Mouse (Mus musculus): ENCODE results near the gene Pdhx. TPM values are rescaled to one million over a fixed set of nuclear protein-coding genes. Genes with fewer than 3 reads are reported as not detected.

Gene Pdhx
- polyA plus RNA-seq, 1 experiment from 2014 or later, result 30.8 TPM

GRCm38 (mm10) chr2:103051937-103052893 lies 21.1 kb downstream of the Pdhx start:
- ATAC-seq (ENCODE audit: insufficient number of reproducible peaks, low FRiP score, low TSS enrichment, low read depth), result no peak
- H3K36me3 ChIP-seq, result no peaks in the 10 kb centered on the region
- H3K9me3 ChIP-seq, result no peaks in the 10 kb centered on the region
- no peaks in the 10 kb centered on the region for H3K27me3 ChIP-seq
- WGBS, result 75% methylated on average over 19 of the region's 19 CpGs
- no peak overlapping the region for H3K9ac ChIP-seq
- H3K27ac ChIP-seq, result no peak overlapping the region
- peaks cover 5% of the 10 kb centered on the region for H3K4me1 ChIP-seq
- H3K4me3 ChIP-seq, result no peak overlapping the region
- H3K4me2 ChIP-seq, result no peak overlapping the region

GRCm38 (mm10) chr2:103045286-103045685 lies 28.0 kb downstream of the Pdhx start:
- peaks cover 1% of the 10 kb centered on the region for H3K4me1 ChIP-seq
- no peak overlapping the region for H3K4me2 ChIP-seq
- no peak for ATAC-seq (ENCODE audit: insufficient number of reproducible peaks, low FRiP score, low TSS enrichment, low read depth)
- no peak overlapping the region for H3K27ac ChIP-seq
- 0 out of 2 replicates have a peak, but pooled peaks cover 7% of the 10 kb centered on the region for H3K36me3 ChIP-seq
- no peaks in the 10 kb centered on the region for H3K27me3 ChIP-seq
- H3K9me3 ChIP-seq, result no peaks in the 10 kb centered on the region
- WGBS, result 79% methylated on average over 2 of the region's 2 CpGs
- no peak overlapping the region for H3K4me3 ChIP-seq
- no peak overlapping the region for H3K9ac ChIP-seq

- no peak for ATAC-seq (ENCODE audit: insufficient number of reproducible peaks, low FRiP score, low TSS enrichment, low read depth)
- no peak overlapping the region for H3K9ac ChIP-seq
- no peaks in the 10 kb centered on the region for H3K4me1 ChIP-seq
- H3K9me3 ChIP-seq, result no peaks in the 10 kb centered on the region
- H3K27me3 ChIP-seq, result no peaks in the 10 kb centered on the region
- H3K4me3 ChIP-seq, result no peak overlapping the region
- no peak overlapping the region for H3K4me2 ChIP-seq
- no peak overlapping the region for H3K27ac ChIP-seq
- peaks cover 14% of the 10 kb centered on the region; the same call in 1 of the 2 replicates for H3K36me3 ChIP-seq
- 62% methylated on average over 8 of the region's 8 CpGs for WGBS
These were observed 32.4 kb downstream of the Pdhx start for GRCm38 (mm10) chr2:103040896-103041295.

GRCm38 (mm10) chr2:103037831-103038230 lies 35.5 kb downstream of the Pdhx start:
- no peak for ATAC-seq (ENCODE audit: insufficient number of reproducible peaks, low FRiP score, low TSS enrichment, low read depth)
- H3K27me3 ChIP-seq, result no peaks in the 10 kb centered on the region
- H3K9me3 ChIP-seq, result no peaks in the 10 kb centered on the region
- H3K36me3 ChIP-seq, result peaks cover 19% of the 10 kb centered on the region; the same call in 1 of the 2 replicates
- WGBS, result 80% methylated on average over 4 of the region's 4 CpGs
- no peak overlapping the region for H3K9ac ChIP-seq
- H3K4me2 ChIP-seq, result no peak overlapping the region
- no peak overlapping the region for H3K4me3 ChIP-seq
- H3K27ac ChIP-seq, result no peak overlapping the region
- no peaks in the 10 kb centered on the region for H3K4me1 ChIP-seq

- Histone ChIP-seq H3K9ac (no peak overlapping the region), H3K4me2 (no peak overlapping the region), H3K9me3 (no peaks in the 10 kb centered on the region), H3K4me1 (no peaks in the 10 kb centered on the region), H3K27ac (no peak overlapping the region), H3K4me3 (no peak overlapping the region), H3K36me3 (peaks cover 8% of the 10 kb centered on the region; the same call in 1 of the 2 replicates), H3K27me3 (no peaks in the 10 kb centered on the region)
- no peak for ATAC-seq (ENCODE audit: insufficient number of reproducible peaks, low FRiP score, low TSS enrichment, low read depth)
- WGBS, result 91% methylated on average over 3 of the region's 3 CpGs
These were observed 50.6 kb downstream of the Pdhx start for GRCm38 (mm10) chr2:103022728-103023127.

GRCm38 (mm10) chr2:103020191-103020987 lies 52.9 kb downstream of the Pdhx start:
- ATAC-seq (ENCODE audit: insufficient number of reproducible peaks, low FRiP score, low TSS enrichment, low read depth), result no peak
- Histone ChIP-seq H3K4me2 (no peak overlapping the region), H3K9me3 (no peaks in the 10 kb centered on the region), H3K4me1 (no peaks in the 10 kb centered on the region), H3K27ac (no peak overlapping the region), H3K9ac (no peak overlapping the region), H3K27me3 (no peaks in the 10 kb centered on the region), H3K4me3 (no peak overlapping the region), H3K36me3 (peaks cover 5% of the 10 kb centered on the region; the same call in 1 of the 2 replicates)
- WGBS, result 87% methylated on average over 4 of the region's 4 CpGs

GRCm38 (mm10) chr2:103018817-103019494 lies 54.4 kb downstream of the Pdhx start:
- Histone ChIP-seq H3K4me3 (no peak overlapping the region), H3K4me2 (no peak overlapping the region), H3K9me3 (no peaks in the 10 kb centered on the region), H3K36me3 (peaks cover 5% of the 10 kb centered on the region; the same call in 1 of the 2 replicates), H3K27me3 (no peaks in the 10 kb centered on the region), H3K4me1 (no peaks in the 10 kb centered on the region), H3K27ac (no peak overlapping the region), H3K9ac (no peak overlapping the region)
- ATAC-seq (ENCODE audit: insufficient number of reproducible peaks, low FRiP score, low TSS enrichment, low read depth), result no peak
- 67% methylated on average over 9 of the region's 9 CpGs for WGBS

GRCm38 (mm10) chr2:103017391-103017824 lies 55.9 kb downstream of the Pdhx start:
- Histone ChIP-seq H3K4me3 (no peak overlapping the region), H3K27me3 (no peaks in the 10 kb centered on the region), H3K36me3 (peaks cover 5% of the 10 kb centered on the region; the same call in 1 of the 2 replicates), H3K27ac (no peak overlapping the region), H3K9me3 (no peaks in the 10 kb centered on the region), H3K9ac (no peak overlapping the region), H3K4me2 (no peak overlapping the region), H3K4me1 (no peaks in the 10 kb centered on the region)
- ATAC-seq (ENCODE audit: insufficient number of reproducible peaks, low FRiP score, low TSS enrichment, low read depth), result no peak
- WGBS, result 66% methylated on average over 2 of the region's 2 CpGs

GRCm38 (mm10) chr2:103016089-103016488 lies 57.2 kb downstream of the Pdhx start:
- Histone ChIP-seq H3K27ac (no peak overlapping the region), H3K36me3 (no peaks in the 10 kb centered on the region), H3K9ac (no peak overlapping the region), H3K9me3 (no peaks in the 10 kb centered on the region), H3K27me3 (no peaks in the 10 kb centered on the region), H3K4me1 (no peaks in the 10 kb centered on the region), H3K4me3 (no peak overlapping the region), H3K4me2 (no peak overlapping the region)
- no peak for ATAC-seq (ENCODE audit: insufficient number of reproducible peaks, low FRiP score, low TSS enrichment, low read depth)

- Histone ChIP-seq H3K4me2 (no peak overlapping the region), H3K9me3 (no peaks in the 10 kb centered on the region), H3K9ac (no peak overlapping the region), H3K36me3 (no peaks in the 10 kb centered on the region), H3K27me3 (no peaks in the 10 kb centered on the region), H3K4me3 (no peak overlapping the region), H3K27ac (no peak overlapping the region), H3K4me1 (no peaks in the 10 kb centered on the region)
- WGBS, result 76% methylated on average over 4 of the region's 4 CpGs
- no peak for ATAC-seq (ENCODE audit: insufficient number of reproducible peaks, low FRiP score, low TSS enrichment, low read depth)
These were observed 60.3 kb downstream of the Pdhx start for GRCm38 (mm10) chr2:103012782-103013575.

GRCm38 (mm10) chr2:103008221-103008620 lies 65.1 kb downstream of the Pdhx start:
- no peaks in the 10 kb centered on the region for H3K36me3 ChIP-seq
- no peak overlapping the region for H3K4me3 ChIP-seq
- no peak overlapping the region for H3K9ac ChIP-seq
- H3K9me3 ChIP-seq, result no peaks in the 10 kb centered on the region
- H3K4me2 ChIP-seq, result no peak overlapping the region
- H3K27ac ChIP-seq, result no peak overlapping the region
- no peaks in the 10 kb centered on the region for H3K4me1 ChIP-seq
- H3K27me3 ChIP-seq, result no peaks in the 10 kb centered on the region
- ATAC-seq (ENCODE audit: insufficient number of reproducible peaks, low FRiP score, low TSS enrichment, low read depth), result no peak
- 87% methylated on average over 3 of the region's 3 CpGs for WGBS

All from limb, embryonic 15.5 days (tissue).